Mouse (Mus musculus) monocyte, adult 2 months (primary cell): Measurements from ENCODE around the gene Gm29776.

ENCODE experiments used
- DNase-seq, 2 experiments: peaks; one replicate each; pipeline ENCODE4 v3.0.0; 2022; ENCODE audit warnings: low spot score in 2 of 2, low read depth in 1 of 2

The Gm29776 gene

DNA sequence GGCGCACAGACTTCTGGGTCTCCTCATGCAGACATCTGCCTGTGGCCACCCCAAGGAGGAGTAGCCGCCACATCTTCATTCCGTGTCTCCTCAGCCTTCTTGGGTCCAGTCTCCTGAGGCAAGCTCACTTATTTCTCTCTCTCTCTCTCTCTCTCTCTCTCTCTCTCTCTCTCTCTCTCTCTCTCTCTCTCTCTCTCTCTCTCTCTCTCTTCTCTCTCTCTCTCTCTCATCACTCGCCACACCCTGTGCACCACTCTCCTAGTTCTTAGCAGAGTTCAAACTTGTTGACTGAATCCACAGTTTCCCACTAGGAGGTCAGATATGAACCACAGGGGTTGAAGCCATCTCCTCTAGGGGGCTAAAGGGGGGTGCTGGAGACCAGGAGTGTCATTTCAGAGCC, at the start of gene Gm29776:
Gm29776 (minus strand) TSS at position 101 of the 400 bp plus-strand sequence.
- DNase-seq = no peak

DNA sequence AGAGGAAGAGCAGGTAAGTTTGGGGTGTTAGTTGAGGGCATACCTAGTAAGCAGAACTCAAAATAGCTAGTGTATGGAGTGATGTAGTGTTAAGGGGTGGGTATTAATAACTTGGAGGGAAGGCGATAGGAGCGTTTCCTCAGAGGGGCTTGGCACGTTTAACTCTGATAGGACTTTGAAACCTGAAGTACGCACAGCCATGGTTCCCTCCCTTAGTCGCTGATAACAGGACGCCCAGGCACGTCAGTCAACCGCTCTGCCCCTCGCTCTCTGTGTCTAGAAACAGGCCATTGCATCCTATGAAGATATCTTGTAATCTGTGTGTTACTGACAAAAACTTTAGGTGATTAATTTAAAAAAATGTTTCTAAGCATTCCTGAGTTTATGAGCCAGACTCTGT, 47.4 kb upstream of the Gm29776 start:
- no peak for DNase-seq

DNA sequence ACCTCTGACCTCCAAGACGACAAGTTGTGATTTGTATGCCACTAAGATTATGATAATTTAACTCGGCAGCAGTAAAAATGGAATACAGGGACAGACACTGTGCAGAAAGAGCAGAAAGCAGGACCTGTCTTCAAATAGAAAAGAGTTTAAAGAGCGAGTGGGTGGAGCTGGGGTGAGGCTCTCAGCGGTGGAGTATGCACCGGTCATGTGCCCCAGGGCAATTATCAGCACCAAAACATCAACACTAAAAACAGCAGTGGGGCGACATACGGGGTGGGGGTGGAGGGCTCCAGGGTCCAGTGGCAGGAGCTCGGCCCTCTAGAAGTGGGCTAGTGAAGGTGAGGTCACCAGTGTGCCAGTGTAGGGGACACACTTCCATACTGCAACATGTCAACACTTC, 45.8 kb upstream of the Gm29776 start:
- DNase-seq = no peak

DNA sequence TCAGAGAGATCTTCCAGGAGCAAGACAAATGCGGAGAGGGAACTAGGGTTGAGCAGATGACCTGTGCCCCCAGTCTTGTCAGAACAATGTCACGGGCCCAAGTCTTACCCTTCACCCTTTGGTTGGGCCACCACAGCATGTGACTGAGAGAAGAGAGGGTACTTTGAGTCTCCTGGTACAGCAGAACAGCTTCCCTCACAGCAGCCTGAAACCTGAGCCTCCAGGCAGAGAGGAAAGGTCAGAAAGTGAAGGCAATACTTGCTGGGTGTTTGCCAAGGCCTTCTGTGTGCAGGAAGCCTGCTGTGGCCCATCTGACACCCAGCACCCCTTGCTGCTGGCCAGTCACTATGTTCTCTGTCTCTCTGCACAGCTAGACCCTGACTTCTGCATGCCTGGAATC, 43.7 kb upstream of the Gm29776 start:
- no peak for DNase-seq

DNA sequence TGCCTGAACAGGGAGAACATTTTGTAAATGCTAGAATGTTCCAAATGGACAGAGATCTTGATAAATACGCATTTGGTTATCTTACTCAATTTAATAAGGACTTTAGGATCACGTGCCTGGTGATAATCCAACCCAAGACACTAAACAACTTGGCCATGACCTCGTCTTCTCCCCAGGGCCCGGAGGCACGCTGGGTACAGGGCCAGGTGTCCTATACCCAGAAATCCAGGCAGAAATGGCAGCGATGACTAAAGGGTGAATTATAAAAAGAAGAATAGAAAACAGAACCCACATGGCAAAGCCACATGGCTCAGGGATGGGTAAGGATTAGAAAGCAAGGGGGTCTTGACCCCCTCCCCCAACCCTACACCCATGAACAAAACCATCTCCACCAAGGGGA, 43.1 kb upstream of the Gm29776 start:
- no peak for DNase-seq

DNA sequence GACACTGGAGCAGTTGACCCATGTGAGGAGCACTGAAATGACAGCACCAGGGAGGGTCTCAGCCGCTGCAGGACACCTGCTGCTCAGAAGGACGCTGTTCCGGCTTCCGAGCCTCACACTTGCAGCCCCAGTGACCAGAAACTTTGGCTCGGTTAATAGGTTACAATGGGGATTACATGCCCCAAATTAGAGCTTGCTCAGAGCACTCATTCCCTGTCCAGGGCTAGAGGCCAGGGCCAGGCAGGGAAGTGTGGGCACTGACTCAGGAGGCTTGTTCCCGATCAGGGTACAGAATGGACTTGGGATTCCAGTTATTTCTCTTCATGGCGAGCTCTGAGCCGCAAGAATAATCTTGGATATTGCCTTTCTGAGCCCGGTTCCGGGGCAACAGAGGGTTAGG, 39.0 kb upstream of the Gm29776 start:
- DNase-seq = no peak

DNA sequence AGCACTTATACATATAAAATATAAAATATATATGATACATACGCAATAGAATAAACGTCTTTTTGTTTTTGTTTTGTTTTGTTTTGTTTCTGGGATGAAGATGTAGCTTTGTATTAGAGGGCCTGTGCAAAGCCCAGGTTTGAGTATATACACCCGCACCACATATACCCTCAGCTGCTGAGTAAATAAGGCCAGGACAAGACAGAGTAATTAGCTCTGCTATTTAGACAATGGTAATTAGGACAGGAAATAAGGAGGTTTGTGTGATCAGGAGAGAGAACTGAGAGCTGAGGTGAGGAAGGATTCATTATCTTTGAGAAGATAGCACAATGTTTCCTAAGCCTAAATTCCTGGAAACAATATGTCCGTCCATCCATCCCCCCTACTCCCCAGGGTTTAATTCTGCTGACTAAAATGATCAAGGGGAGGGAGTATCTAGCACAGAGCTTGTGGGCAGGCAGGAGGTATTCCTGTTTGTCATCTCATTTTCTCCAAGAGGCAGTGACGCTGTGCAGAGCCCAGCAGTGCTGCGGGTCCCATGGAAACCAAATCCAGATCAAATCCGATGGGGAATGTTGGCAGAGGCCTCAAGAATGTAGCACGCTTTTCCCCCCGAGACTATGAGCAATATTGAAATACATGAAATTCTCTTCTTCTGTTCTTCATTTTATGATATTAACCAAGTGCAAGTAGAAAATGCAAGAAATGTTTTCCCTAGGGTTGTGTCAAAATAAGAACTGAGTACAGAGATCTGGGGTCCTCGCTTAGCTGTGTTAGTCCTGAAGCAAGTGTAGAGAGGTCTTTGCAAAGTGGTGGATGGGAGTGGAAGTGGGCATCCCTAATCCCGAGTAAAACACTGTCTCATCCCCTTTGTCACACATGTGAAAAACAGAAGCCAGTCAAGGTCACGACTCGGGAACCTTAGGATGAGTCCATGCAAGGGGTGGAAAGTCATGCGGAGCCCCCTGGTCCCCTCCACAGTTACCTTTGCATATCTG, 38.2 kb upstream of the Gm29776 start:
- DNase-seq = no peak

DNA sequence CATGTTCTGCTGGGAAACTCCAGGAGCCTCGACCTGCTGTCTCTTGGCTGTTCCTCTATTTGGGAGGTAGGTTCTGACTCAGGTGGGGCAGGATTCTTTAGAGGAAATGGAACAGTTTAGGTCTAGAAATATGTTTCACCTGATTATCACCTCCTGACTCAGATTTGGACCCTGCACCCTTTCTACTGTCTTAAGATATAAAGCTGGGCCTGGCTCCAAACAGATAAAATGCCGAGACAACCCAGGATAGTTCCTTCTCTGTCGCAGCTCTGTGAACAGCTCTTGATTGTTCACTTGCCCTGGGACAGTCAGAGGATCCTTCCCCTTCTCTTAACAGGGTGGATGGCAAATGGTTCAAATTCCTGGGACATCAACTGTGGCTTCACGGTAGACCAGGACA, 36.6 kb upstream of the Gm29776 start:
- no peak for DNase-seq

DNA sequence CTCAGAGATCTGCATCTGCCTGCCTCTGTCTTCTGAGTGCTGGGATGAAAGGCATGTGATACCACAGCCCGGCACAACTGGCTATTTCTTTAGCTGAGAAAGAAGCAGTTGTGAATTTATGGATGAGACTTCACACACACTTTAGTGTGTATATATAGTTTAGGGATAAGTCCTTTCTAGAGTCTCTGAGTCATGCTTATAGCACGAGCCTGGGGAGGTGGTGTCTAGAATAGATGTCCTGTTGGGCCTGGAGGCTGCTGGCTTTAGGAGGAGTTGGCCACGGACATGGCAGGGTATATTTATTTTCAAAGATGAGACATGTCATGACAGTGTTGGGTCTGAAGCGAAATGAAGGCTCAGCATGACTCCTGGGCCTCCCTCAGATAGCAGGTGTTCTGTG, 35.4 kb upstream of the Gm29776 start:
- DNase-seq = no peak

DNA sequence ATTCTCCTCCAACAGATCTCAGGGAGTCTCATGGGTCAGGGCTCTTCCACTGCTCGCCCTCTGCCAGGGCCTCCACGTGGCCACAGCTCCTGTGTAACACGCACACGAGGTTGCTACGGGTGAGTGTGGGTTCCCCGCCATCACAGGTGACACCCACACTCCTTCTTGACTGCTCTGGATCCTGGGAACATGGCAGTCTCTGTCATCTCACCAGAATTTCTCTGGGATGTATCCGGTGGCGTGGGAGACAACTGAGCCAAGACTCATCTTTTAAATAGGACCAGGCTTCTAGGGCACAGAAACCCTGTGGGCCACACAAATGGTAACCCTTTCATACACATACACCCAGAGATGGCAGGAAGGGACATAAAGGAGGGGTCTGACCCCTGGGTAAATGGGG, 33.6 kb upstream of the Gm29776 start:
- DNase-seq = no peak

DNA sequence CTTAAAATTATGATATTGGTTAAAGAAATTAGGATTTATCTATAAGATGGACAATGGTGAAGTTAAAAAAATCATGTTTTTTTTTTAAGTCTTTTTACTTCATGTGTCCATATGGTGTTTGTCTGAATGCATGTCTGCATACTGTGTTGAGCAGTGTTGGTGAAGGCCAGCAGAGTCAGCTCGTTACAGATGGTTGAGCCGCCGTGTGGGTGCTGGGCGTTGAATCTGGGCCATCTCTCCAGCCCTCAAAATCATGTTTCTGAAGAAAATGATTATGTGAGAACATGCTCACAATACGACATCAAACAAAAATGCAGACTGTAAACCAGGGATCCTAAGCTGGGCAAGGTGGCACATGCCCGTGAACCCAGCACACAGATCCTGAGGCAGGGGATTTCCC, 31.7 kb upstream of the Gm29776 start:
- no peak for DNase-seq

DNA sequence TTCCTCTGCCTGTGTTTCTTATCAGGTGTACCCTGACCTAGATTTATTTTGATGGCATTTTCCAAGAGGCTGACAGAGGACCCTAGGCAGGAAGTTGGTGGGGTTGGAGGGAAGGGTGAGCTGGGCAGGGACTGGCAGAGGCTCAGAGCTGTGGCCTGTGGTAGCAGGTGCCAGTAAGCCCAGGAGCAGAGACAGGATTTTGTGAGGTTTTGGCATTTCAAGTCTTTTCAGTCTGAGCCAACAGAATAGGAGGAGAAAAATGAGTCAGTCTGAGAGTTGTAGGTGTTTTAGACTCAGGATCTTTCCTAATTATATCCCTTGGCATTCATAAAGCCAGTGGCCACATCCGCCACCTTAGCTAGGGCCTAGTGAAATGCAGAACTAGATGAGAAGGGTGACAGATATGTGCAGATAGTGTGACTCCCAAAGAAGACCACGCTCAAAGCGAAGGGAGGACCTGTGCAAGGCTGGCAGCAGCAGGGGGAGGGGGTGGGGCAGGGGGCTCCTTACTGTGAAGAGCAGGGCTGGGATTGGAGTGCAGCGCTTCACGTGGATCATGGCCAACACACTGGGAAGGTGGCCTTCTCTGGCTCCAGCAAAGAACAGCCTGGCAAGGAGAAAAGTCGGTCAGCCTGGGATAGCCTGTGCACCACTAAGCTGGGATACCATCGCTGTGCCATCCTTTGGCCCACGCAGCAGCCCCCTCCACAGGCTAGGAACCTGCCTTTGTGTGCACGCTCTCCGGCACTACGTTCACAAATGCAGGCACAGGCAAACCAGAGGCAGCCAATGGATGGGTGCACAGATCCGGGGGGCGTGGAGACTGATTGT, 30.4 kb upstream of the Gm29776 start:
- DNase-seq = no peak

DNA sequence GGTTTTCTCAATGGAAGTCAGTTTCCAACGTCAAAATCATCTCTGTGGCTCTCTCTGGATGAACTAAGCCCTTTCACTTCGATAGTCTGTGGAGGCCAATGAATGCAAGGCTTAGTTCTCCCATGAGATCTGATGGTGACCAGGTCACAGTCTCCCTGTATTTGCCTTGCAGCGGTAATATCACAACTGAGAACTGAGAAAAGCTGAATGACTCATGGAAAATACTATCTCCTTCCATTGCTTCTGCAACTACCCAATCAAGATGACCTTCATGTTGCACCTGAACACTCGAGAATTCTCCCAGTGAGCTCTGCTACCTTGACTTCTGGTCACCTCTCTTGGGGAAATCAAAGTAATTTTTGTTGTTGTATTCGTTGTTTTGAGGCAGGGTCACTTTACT, 28.9 kb upstream of the Gm29776 start:
- DNase-seq = no peak

DNA sequence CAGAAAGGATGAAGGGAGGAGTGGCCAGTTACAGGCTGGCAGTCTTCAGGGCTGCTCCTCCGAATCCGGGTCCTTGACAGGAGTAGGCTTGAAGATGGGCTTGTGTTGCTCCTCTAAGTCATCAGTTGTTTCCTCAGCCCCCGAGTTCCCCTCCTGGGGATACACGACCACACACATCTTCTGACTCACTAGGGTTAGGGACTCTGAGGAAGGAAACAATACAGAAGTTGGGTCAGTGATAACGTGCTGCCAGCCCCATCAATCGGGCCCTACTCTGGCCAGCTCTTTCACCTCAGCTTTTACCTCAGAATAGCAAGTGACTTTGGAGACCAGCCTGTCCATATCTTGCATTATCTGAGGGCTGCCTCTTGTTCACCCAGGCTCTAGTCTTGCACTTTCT, 25.4 kb upstream of the Gm29776 start:
- no peak for DNase-seq

DNA sequence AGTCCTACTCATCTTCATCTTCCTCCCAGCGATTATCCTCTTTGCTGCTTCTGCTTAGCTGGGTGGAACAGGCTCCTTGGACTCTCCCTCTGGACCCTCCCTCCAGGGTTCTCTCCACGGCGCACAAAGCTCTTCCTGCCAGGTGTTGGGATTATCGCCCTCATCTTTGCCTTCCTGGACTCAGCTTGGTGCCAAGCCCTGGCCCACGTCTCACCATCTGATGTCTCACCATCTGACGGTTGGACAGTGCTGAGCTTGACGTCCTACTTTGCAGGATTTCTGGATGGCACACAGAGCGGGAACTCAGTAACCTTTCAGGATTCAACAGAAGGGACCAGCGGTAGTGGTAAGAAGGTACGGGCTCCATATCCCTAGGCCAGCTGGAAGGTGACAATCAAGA, 23.1 kb upstream of the Gm29776 start:
- no peak for DNase-seq

DNA sequence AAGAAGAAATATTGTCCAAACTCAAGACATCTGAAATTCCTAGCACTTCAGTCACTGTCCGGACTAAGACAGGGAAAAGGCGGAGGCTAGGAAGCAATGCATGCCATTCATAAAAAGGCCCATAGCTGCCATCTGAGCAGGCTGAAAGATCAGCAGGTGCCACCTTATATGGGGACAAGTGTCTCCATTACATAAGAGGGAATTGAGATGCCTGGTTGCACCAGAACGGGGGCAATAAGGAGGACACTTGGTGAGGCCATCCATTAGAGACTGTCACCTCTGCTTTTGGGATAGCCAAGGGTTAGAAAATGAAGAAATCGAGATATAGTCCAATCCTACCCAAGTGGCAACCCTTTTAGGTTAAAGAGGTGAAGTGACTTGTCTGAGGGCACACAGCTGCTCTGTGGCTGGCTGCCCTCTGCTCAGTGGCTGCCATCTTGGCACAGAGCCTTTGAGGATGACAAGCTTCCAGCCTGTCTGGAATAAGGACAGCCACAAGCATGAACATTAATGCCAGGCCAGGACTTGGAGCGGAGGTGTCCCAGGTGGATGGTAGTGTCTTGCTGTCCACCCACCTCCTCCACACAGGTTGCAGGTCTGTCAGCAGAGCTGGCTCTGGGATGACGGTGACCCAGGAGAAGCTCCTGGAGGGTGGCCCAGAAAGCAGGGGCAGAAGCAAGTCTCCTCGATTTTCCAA, 22.2 kb upstream of the Gm29776 start:
- no peak for DNase-seq

DNA sequence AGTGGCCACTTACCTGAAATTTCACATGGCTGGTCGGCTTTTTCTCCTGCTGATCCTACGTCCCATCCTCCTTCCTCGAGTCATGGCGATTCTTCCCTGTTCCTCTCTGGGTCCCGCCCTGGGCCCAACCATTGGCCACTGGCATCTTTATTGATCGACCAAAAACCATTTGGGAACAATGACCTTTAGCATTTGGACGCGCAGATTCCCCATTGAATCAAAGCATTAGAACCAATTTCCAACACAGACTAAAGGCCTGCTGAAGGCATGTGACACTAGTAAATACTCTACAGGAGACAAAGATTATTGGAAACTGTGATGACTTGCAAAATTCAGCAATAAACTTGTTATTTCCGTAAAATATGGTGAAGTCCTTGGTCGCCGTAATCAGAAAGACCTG, 21.4 kb upstream of the Gm29776 start:
- DNase-seq = no peak

DNA sequence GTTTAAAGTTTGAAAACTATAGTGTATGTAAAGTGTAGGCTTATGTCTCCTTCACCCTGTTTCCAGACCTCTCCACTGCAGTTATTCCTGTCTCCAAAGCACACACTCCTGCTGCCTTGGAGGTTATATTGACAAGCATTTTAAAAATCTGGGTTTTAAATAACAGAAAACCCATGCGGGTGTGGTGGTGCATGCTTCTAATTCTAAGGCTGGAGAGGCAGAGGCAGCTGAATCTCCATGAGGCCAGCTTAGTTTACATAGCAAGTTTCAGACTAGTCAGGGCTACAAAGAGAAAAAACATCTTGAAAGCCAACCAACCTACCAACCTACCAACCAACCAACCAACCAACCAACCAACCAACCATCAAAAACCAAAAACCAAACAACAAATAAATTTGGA, 16.8 kb upstream of the Gm29776 start:
- DNase-seq = no peak

DNA sequence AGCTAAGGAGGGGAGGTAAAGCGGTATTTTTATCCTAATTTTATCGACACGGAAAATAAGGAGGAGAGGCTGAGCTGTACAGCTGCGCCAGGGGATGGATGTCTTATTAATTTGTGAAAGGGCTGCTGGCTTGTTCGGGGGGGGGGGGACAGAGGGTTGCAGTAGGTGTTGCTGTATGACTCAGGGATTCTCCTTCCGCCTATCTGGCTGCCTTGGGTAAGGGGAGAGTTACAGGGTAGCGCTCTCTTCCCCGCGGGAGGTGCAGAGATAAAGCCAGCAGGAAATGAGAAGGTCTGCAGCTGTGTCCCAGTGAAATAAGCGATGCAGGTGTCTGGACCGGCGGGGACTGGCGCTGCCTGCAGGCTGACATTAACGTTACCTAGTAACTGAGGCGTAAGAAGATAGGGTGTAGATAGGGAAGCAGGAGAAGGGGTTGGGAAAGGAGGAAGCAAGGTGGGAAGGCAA, 16.0 kb upstream of the Gm29776 start:
- DNase-seq = no peak

DNA sequence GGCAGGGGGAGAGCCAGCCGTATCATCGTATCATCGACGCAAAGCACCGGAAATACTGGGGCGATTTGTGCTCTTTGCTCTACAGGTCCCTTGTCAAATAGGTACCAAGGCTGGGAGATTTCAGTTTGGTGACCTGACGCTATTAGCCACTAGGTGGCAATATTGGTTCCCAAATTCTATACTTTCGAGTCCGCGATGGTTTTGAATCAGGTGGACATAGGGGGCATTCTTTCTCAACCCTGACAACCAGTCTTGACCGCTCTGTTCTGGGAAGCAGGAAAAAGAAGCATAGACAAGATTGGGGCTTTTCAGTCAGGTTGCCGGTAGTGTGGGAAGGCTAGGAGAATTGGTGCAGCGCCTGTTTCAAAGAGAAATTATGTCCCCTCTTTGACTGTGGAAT, 15.5 kb upstream of the Gm29776 start:
- peak in 1 of 2 experiments; percentile 61 for DNase-seq

DNA sequence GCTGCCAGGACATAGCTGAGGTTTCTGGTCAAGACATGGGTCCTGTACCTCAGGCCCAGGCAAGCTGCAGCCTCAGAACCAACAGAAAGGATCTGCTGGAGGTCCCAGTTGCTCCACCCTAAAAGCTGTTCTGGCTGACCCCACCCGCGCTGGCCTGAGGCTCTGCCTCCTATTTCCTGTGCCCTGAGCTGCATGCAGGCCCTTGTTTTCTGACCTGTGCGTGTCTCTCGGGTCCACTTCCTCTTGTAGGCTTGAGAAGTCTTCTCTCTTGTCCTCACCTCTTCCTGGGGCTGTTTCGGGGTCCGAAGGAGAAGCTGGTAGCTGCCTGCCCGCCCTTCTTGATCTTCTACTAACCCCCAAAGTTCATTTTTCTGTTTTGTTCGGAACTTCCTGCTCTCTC, 14.2 kb upstream of the Gm29776 start:
- DNase-seq = no peak
